Mouse (Mus musculus): Measurements from ENCODE around the gene Zfp558.
"Not testable (repeated sequence)": the region's sequence is repeated elsewhere in the genome, so short reads cannot be mapped to it uniquely, and the experiment has no call there.

Gene Zfp558

DNA sequence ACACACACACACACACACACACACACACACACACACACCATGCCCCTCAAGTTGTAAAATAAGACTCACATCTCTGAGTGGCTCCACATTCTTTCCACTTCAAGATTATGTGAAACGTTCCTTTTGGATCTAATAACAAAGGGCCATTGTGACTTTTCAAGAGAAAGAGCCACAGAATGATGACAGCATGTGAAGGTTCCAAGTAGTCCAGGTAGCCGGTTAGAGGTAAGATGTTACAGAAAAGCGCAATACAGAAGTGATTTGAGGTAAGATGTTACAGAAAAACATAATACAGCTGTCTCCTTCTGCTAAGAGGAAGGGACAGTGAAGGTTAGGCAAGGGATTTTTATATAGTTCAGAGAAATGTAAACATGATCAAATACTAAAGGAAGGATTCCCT lies at the start of gene Zfp558, which contains the start of gene Mbd3l1:
Gene Zfp558 (minus strand): TSS at position 101 of the 400 bp plus-strand sequence.
Gene Mbd3l1 (plus strand): TSS at position 192 of the 400 bp plus-strand sequence.
- in situ Hi-C loops (cut with MboI, MseI): loop anchor here (10.0 kb wide), 1 partner anchor 193 kb away; no protein-coding TSS in a partner anchor

DNA sequence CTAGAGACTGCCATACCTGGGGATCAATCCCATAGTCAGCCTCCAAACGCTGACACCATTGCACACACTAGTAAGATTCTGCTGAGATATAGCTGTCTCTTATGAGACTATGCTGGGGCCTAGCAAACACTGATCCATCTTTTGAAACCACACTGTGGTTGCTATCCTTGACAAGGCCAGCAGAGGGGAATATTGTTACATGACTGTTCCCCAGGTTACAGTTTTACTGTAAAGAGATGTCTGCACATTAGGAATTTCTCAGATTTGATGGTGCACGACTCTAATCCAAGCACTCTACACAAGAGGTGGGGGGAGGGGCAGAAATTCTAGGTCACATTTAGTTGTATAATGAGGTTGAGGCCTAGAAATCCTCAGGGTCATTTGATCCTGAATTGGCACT lies 30.0 kb upstream of the Zfp558 start:
- in situ Hi-C loops (cut with MboI, MseI): no loop called here

DNA sequence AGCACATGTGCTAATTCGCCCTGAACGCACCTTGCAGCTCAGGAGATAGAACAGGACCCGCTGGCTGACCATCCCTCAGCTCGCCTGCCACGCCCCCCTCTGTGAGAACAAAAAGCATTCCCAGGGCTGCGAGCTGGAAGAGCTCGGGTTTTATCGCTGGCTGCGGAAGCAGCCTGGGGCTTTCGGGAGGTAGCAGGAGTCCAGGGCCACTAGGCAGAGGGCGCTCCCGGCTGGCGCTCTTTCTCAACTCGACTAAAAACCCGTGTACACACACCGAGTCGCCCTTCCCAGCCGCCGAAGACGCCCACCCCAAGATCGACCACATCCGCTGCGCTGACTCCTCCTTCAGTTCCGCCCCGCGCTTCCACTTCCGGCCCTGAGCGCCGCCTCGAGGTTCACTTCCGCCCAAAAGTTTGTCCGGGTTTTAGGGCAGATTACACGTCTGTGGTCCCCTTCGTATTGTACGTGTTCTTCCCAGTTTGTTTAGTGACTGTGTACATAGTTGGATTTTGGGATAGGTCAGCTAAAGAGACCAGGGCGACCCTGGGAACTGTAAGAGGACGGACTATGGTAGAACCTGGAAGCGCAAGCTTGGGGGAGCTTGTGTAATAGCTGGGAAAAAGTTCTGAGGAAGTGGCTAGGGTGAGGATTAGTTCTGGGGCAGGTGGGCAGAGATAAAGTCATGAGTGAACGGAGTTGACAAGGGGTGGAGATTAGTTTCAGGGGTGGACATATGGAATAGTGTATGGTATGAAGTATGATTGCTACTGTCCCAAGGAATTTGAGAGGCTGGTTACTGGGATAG lies 4.5 kb downstream of the Zfp558 start:
- in situ Hi-C loops (cut with MboI, MseI): loop anchor here (10.0 to 25.0 kb wide), 2 partner anchors 189 to 1914 kb away; partner anchors contain the start of gene Zfp560

DNA sequence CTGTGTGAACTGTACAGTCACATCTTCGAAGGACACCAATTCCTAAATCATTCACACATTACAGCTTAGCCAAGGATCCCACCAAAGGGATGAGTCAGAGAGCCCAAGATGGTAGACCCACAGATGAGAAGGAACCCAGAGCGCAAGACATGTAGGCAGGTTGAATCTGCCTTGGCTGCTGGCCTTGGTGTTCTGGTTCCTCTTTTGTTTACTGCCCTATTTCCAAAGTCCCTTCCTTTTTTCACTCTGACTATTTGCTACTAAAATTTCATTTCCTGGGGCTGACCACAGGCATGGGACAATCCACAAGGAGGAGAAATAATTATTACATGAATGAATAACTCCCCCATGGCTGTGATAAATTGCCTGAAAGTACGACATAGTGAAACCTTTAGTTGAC lies 10.1 kb downstream of the Zfp558 start:
- in situ Hi-C loops (cut with MboI, MseI): loop anchor here (25.0 kb wide), 1 partner anchor 1919 kb away; the partner anchor contains the start of gene Zfp560

DNA sequence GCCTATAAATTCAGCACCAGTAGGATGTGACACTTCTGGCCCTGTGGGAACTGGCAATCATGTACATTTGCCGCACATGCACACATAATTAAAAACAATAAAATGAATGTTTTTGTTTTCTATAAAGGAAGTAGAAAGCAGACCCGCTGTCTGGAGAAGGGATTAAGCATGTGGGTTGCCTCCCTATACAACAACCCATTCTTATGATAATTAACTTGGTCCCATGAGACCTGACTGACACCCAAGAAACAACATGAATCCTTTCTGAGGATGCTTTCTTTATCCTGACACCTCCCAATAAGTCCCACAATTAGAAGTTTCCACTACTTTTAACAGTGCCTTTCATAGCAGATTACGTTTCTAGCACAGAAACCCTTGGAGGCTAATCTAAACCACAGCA lies 10.7 kb downstream of the Zfp558 start:
- in situ Hi-C loops (cut with MboI, MseI): loop anchor here (25.0 kb wide), 1 partner anchor 1920 kb away; the partner anchor contains the start of gene Zfp560

DNA sequence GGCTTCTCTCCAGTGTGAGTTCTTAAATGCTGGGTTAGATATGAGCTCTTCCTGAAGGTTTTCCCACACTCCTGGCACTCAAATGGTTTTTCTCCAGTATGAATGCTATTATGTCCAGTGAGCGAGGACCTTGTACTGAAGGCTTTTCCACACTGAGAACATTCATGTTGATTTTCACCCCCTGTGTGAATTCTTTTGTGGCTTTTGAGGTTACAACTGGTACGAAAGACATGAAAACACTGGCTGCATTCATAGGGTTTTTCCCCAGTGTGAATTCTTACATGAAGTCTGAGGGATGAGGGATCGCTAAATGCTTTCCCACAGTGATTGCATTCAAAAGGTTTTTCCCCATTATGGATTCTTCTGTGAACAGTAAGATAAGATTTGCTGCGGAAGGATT lies 21.5 kb downstream of the Zfp558 start:
- in situ Hi-C loops (cut with MboI, MseI): loop anchor here (25.0 kb wide), 1 partner anchor 1931 kb away; the partner anchor contains the start of gene Zfp560

DNA sequence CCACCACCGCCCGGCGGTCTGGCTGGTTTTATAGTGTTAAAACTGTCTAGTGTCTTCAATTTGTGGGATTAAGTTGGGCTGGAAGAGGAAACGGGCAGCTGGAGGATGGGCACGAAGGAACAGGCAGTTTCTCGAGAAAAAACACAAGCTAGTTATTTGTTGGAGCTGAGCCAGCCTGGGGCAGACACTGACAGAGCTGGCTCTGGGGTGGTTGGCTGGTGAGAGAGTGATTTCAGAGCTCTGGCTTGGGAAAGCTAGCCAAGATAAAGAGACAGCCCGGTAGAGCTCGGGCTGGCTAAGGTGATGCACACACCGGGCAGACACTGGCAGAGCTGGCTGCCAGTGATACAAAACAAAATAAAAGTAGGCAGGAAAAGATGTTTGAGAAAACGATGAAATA lies 46.4 kb downstream of the Zfp558 start:
- in situ Hi-C loops (cut with MboI, MseI): no loop called here

DNA sequence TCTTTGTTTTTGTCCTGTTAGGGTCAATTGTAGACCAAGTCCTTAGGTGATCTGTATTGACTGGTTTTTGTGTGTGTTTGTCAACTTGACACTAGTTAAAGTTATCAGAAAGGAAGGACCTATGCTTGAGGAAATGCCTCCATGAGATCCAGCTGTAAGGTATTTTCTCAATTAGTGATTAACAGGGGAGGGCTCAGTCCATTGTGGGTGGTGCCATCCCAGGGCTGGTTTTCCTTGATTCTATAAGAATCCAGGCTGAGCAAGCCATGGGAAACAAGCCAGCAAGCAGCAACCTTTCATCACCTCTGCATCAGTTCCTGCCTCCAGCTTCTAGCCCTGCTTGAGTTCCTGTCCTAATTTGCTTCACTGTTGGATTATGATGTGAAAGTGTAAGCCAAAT lies 47.7 kb downstream of the Zfp558 start, which contains the start of gene Mbd3l2:
Gene Mbd3l2 (plus strand): TSS at position 301 of the 400 bp plus-strand sequence.
- in situ Hi-C loops (cut with MboI, MseI): no loop called here

DNA sequence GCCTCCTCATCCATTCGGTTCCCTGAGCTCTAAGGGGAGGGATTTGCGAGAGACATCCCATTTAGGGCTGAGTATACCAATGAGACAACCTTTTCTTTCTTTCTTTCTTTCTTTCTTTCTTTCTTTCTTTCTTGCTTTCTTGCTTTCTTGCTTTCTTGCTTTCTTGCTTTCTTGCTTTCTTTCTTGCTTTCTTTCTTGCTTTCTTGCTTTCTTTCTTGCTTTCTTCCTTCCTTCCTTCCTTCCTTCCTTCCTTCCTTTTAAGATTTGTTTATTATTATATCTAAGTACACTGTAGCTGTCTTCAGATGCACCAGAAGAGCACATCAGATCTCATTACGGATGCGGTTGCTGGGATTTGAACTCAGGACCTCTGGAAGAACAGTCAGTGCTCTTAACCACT lies 65.7 kb downstream of the Zfp558 start:
- in situ Hi-C loops (cut with MboI, MseI): not testable (repeated sequence)
